In genomic region chr17:28452889-28453288, GRCm38 (mm10) we compare ENCODE assay signal across 16 mouse cellular contexts.
DNase-seq lines count a peak whose midpoint lies in the region; ATAC-seq lines count a peak whose summit lies in the region.
"Had no signal": no experiment of that assay in that cellular context is flagged by ENCODE, and none has a peak within 500 bp of the region (broad histone marks: within the 10 kb centered on the region; RNA-seq: fewer than 3 reads in every experiment).

No protein-coding gene starts in this region.

- WGBS in kidney, embryonic 15.5 days, result 61% methylated on average over 6 of the region's 6 CpGs
- WGBS in embryonic facial prominence, embryonic 10.5 days, result 83% methylated on average over 6 of the region's 6 CpGs
- WGBS in hindbrain, embryonic 14.5 days, result 76% methylated on average over 6 of the region's 6 CpGs
- WGBS in midbrain, embryonic 15.5 days, result 69% methylated on average over 6 of the region's 6 CpGs

- H3K9me3 ChIP-seq in kidney, embryonic 15.5 days (replicated peaks), result no peaks in the 10 kb centered on the region
- H3K9me3 ChIP-seq in embryonic facial prominence, embryonic 10.5 days, result no peaks in the 10 kb centered on the region
- no peaks in the 10 kb centered on the region for H3K9me3 ChIP-seq in hindbrain, embryonic 14.5 days (ENCODE audit: control insufficient read depth, low read length)
- H3K9me3 ChIP-seq in midbrain, embryonic 15.5 days, result no peaks in the 10 kb centered on the region
- H3K9me3 ChIP-seq: heart, embryonic 15.5 days had no signal

- no peak overlapping the region for H3K4me3 ChIP-seq in kidney, embryonic 15.5 days (replicated peaks)
- H3K4me3 ChIP-seq in embryonic facial prominence, embryonic 10.5 days, result no peak overlapping the region
- H3K4me3 ChIP-seq in hindbrain, embryonic 14.5 days (replicated peaks; ENCODE audit: low read length), result no peak overlapping the region
- no peak overlapping the region for H3K4me3 ChIP-seq in midbrain, embryonic 15.5 days
- H3K4me3 ChIP-seq: heart, embryonic 15.5 days; left cerebral cortex, adult 2 months; myocyte had no signal

- H3K27ac ChIP-seq in kidney, embryonic 15.5 days, result 0 out of 2 replicates have a peak overlapping the region, but pooled peaks have one; percentile 51
- 0 out of 2 replicates have a peak overlapping the region, but pooled peaks have one; percentile 24 for H3K27ac ChIP-seq in embryonic facial prominence, embryonic 10.5 days (replicated peaks)
- H3K27ac ChIP-seq in hindbrain, embryonic 14.5 days, result peak overlapping the region; percentile 34; the same call in 1 of the 2 replicates
- peak overlapping the region; percentile 65 for H3K27ac ChIP-seq in midbrain, embryonic 15.5 days
- H3K27ac ChIP-seq: heart, embryonic 15.5 days; left cerebral cortex, adult 2 months; liver, embryonic 14.5 days had no signal

- no peak overlapping the region for H3K9ac ChIP-seq in kidney, embryonic 15.5 days
- H3K9ac ChIP-seq in hindbrain, embryonic 14.5 days, result no peak overlapping the region
- H3K9ac ChIP-seq in midbrain, embryonic 15.5 days, result no peak overlapping the region
- H3K9ac ChIP-seq: heart, embryonic 15.5 days; liver, embryonic 14.5 days had no signal

- ATAC-seq in kidney, embryonic 15.5 days (replicated peaks; ENCODE audit: low FRiP score), result 0 out of 2 replicates have a peak, but pooled peaks have one; percentile 52
- no peak for ATAC-seq in hindbrain, embryonic 14.5 days (ENCODE audit: low FRiP score)
- ATAC-seq in midbrain, embryonic 15.5 days (replicated peaks), result no peak
- no peak for ATAC-seq in frontal cortex, adult (ENCODE audit: low TSS enrichment)
- ATAC-seq: CD4-positive, CD25-positive, alpha-beta regulatory T cell, adult 4 months had no signal

- no peak for DNase-seq in kidney, adult 18-20 months
- DNase-seq in embryonic facial prominence, embryonic 10.5 days (ENCODE audit: low spot score), result no peak
- no peak for DNase-seq in hindbrain, embryonic 14.5 days (ENCODE audit: low spot score)
- DNase-seq in heart, adult 8-10 months (ENCODE audit: low spot score), result no peak
- no peak for DNase-seq in urinary bladder, postnatal 25 days (ENCODE audit: low spot score)
- DNase-seq: gastrocnemius, postnatal 36 days; lung, postnatal 4 days; thymus, postnatal 4 days had no signal

- H3K4me2 ChIP-seq in kidney, embryonic 15.5 days, result no peak overlapping the region
- no peak overlapping the region for H3K4me2 ChIP-seq in hindbrain, embryonic 14.5 days (replicated peaks)
- H3K4me2 ChIP-seq in midbrain, embryonic 15.5 days, result no peak overlapping the region
- H3K4me2 ChIP-seq: heart, embryonic 15.5 days had no signal

- H3K4me1 ChIP-seq in kidney, embryonic 15.5 days, result peaks cover 15% of the 10 kb centered on the region
- H3K4me1 ChIP-seq in embryonic facial prominence, embryonic 10.5 days, result peaks cover 5% of the 10 kb centered on the region
- 0 out of 2 replicates have a peak, but pooled peaks cover 8% of the 10 kb centered on the region for H3K4me1 ChIP-seq in hindbrain, embryonic 14.5 days (replicated peaks; ENCODE audit: control insufficient read depth, insufficient read depth, low read length)
- H3K4me1 ChIP-seq in midbrain, embryonic 15.5 days, result peaks cover 10% of the 10 kb centered on the region

- no peaks in the 10 kb centered on the region for H3K27me3 ChIP-seq in kidney, embryonic 15.5 days
- H3K27me3 ChIP-seq in embryonic facial prominence, embryonic 10.5 days (replicated peaks; ENCODE audit: low read depth, poor library complexity, severe bottlenecking), result no peaks in the 10 kb centered on the region
- H3K27me3 ChIP-seq in hindbrain, embryonic 14.5 days (ENCODE audit: control insufficient read depth, insufficient read depth, low read length), result no peaks in the 10 kb centered on the region
- H3K27me3 ChIP-seq in midbrain, embryonic 15.5 days (replicated peaks), result no peaks in the 10 kb centered on the region
- H3K27me3 ChIP-seq: heart, embryonic 15.5 days had no signal

- no peaks in the 10 kb centered on the region for H3K36me3 ChIP-seq in kidney, embryonic 15.5 days
- no peaks in the 10 kb centered on the region for H3K36me3 ChIP-seq in embryonic facial prominence, embryonic 10.5 days (replicated peaks)
- no peaks in the 10 kb centered on the region for H3K36me3 ChIP-seq in hindbrain, embryonic 14.5 days (replicated peaks; ENCODE audit: control insufficient read depth, insufficient read depth)
- no peaks in the 10 kb centered on the region for H3K36me3 ChIP-seq in midbrain, embryonic 15.5 days (replicated peaks)
- H3K36me3 ChIP-seq: heart, embryonic 15.5 days had no signal
